Mouse (Mus musculus): ENCODE data around the gene Npcd. TPM values are rescaled to one million over a fixed set of nuclear protein-coding genes. Genes with fewer than 3 reads are reported as not detected.

Npcd gene
- polyA plus RNA-seq, 1 experiment from 2014 or later: not detected

DNA sequence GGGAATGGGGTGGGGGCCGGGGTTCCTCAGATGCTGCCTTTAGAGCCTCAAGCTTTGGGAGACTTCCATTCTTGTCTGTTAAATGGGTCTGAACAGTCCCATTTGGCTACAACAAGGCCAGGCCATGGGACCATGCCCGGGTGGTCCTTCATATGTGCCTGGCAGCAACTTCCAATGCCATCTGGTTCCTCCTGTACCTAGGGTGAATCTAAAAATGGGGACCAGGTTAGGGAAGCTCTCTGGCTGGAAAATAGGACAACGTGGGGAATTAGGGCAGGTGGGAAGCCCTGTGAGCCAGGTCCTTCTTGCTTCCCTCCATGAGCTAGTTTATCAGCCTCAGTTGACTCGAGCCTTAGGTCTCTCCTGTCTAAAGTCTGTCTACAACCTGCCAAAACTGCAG is 23.0 kb downstream of the Npcd start:
- ATAC-seq (ENCODE audit: low read depth): no peak
- WGBS: 66% methylated on average over 4 of the region's 4 CpGs

GRCm38 (mm10) chr15:79810061-79810460 is 24.0 kb downstream of the Npcd start:
- no peak for ATAC-seq (ENCODE audit: low read depth)
- Histone ChIP-seq H3K27ac (replicated peaks; ENCODE audit: low read depth, low read length) (no peak overlapping the region), H3K4me3 (ENCODE audit: low read depth, low read length) (no peak overlapping the region), H3K4me1 (ENCODE audit: control insufficient read depth, insufficient read depth, low read length) (peaks cover under 1% of the 10 kb centered on the region; the same call in 1 of the 2 replicates), H3K9ac (ENCODE audit: low read depth, low read length) (no peak overlapping the region), H3K4me2 (ENCODE audit: low read depth, low read length) (no peak overlapping the region), H3K27me3 (replicated peaks; ENCODE audit: control insufficient read depth, insufficient read depth, low read length) (peaks cover 27% of the 10 kb centered on the region), H3K36me3 (ENCODE audit: control insufficient read depth, insufficient read depth, low read length) (no peaks in the 10 kb centered on the region), H3K9me3 (ENCODE audit: control insufficient read depth, low read length) (no peaks in the 10 kb centered on the region)
- WGBS: 61% methylated on average over 2 of the region's 3 CpGs
- no peak for DNase-seq (ENCODE audit: low spot score)

More for the DNA sequence above, 23.0 kb downstream of the Npcd start:
- no peak for DNase-seq (ENCODE audit: low spot score)
- H3K4me2 ChIP-seq (ENCODE audit: low read depth, low read length): no peak overlapping the region
- H3K27ac ChIP-seq (replicated peaks; ENCODE audit: low read depth, low read length): no peak overlapping the region
- no peak overlapping the region for H3K9ac ChIP-seq (ENCODE audit: low read depth, low read length)
- H3K4me3 ChIP-seq (ENCODE audit: low read depth, low read length): no peak overlapping the region
- H3K36me3 ChIP-seq (ENCODE audit: control insufficient read depth, insufficient read depth, low read length): no peaks in the 10 kb centered on the region
- no peaks in the 10 kb centered on the region for H3K9me3 ChIP-seq (ENCODE audit: control insufficient read depth, low read length)
- H3K27me3 ChIP-seq (replicated peaks; ENCODE audit: control insufficient read depth, insufficient read depth, low read length): peaks cover 18% of the 10 kb centered on the region
- H3K4me1 ChIP-seq (ENCODE audit: control insufficient read depth, insufficient read depth, low read length): no peaks in the 10 kb centered on the region

GRCm38 (mm10) chr15:79808658-79809057 is 25.4 kb downstream of the Npcd start:
- Histone ChIP-seq H3K27me3 (replicated peaks; ENCODE audit: control insufficient read depth, insufficient read depth, low read length) (peaks cover 37% of the 10 kb centered on the region), H3K36me3 (ENCODE audit: control insufficient read depth, insufficient read depth, low read length) (no peaks in the 10 kb centered on the region), H3K4me1 (ENCODE audit: control insufficient read depth, insufficient read depth, low read length) (peaks cover 10% of the 10 kb centered on the region), H3K4me2 (ENCODE audit: low read depth, low read length) (no peak overlapping the region), H3K9ac (ENCODE audit: low read depth, low read length) (no peak overlapping the region), H3K4me3 (ENCODE audit: low read depth, low read length) (no peak overlapping the region), H3K9me3 (ENCODE audit: control insufficient read depth, low read length) (no peaks in the 10 kb centered on the region), H3K27ac (replicated peaks; ENCODE audit: low read depth, low read length) (no peak overlapping the region)
- ATAC-seq (ENCODE audit: low read depth) (no peak), DNase-seq (ENCODE audit: low spot score) (no peak)
- WGBS: 44% methylated on average over 5 of the region's 5 CpGs

DNA sequence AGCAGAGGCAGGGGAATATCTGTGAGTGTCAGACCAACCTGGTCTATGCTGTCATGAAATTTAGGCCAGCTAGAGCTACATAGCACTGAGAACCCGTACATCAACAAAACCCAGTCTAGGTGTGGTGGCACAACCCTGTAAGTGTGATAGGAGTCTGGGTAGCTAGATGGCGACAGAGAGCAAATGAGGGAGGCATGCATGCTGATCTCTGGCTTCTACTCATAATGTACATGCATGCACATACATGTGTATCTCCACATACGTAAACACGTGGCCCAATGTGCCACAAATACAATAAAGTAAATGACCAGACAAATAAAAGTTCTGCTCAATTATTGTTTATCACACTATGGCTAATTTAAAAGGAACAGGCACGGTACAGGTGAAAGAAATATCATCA is 25.9 kb downstream of the Npcd start:
- DNase-seq (ENCODE audit: low spot score) (peak; percentile 59), ATAC-seq (ENCODE audit: low read depth) (no peak)
- H3K27me3 ChIP-seq (replicated peaks; ENCODE audit: control insufficient read depth, insufficient read depth, low read length): peaks cover 43% of the 10 kb centered on the region
- no peak overlapping the region for H3K9ac ChIP-seq (ENCODE audit: low read depth, low read length)
- H3K36me3 ChIP-seq (ENCODE audit: control insufficient read depth, insufficient read depth, low read length): no peaks in the 10 kb centered on the region
- H3K4me2 ChIP-seq (ENCODE audit: low read depth, low read length): no peak overlapping the region
- peaks cover 10% of the 10 kb centered on the region for H3K4me1 ChIP-seq (ENCODE audit: control insufficient read depth, insufficient read depth, low read length)
- WGBS: 33% methylated on average over 5 of the region's 5 CpGs
- H3K4me3 ChIP-seq (ENCODE audit: low read depth, low read length): no peak overlapping the region
- H3K27ac ChIP-seq (replicated peaks; ENCODE audit: low read depth, low read length): no peak overlapping the region
- H3K9me3 ChIP-seq (ENCODE audit: control insufficient read depth, low read length): no peaks in the 10 kb centered on the region

DNA sequence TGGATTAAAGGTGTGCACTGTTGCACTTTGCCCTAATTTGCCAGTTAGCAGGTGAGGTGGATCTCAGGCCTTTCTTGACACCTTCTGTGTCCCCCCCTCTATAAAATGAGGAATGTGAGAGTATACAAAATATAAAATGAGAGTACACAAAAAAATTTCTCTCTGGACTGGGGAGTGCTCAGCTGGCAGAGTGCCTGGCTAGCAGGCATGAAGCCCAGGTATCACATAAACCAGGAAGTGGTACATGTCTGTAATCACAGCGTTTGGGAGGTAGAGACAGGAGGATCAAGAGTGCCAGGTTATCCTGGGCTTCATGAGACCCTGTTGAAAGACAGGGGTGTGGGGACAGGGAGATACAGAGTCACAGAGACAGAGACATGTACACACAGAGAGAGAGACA is 27.0 kb downstream of the Npcd start:
- Histone ChIP-seq H3K36me3 (ENCODE audit: control insufficient read depth, insufficient read depth, low read length) (no peaks in the 10 kb centered on the region), H3K4me2 (ENCODE audit: low read depth, low read length) (no peak overlapping the region), H3K4me3 (ENCODE audit: low read depth, low read length) (no peak overlapping the region), H3K9ac (ENCODE audit: low read depth, low read length) (no peak overlapping the region), H3K27me3 (replicated peaks; ENCODE audit: control insufficient read depth, insufficient read depth, low read length) (peaks cover 53% of the 10 kb centered on the region), H3K27ac (replicated peaks; ENCODE audit: low read depth, low read length) (no peak overlapping the region), H3K4me1 (ENCODE audit: control insufficient read depth, insufficient read depth, low read length) (peaks cover 10% of the 10 kb centered on the region), H3K9me3 (ENCODE audit: control insufficient read depth, low read length) (no peaks in the 10 kb centered on the region)
- no peak for ATAC-seq (ENCODE audit: low read depth)
- no peak for DNase-seq (ENCODE audit: low spot score)
- WGBS: 42% methylated on average over 1 of the region's 1 CpGs

DNA sequence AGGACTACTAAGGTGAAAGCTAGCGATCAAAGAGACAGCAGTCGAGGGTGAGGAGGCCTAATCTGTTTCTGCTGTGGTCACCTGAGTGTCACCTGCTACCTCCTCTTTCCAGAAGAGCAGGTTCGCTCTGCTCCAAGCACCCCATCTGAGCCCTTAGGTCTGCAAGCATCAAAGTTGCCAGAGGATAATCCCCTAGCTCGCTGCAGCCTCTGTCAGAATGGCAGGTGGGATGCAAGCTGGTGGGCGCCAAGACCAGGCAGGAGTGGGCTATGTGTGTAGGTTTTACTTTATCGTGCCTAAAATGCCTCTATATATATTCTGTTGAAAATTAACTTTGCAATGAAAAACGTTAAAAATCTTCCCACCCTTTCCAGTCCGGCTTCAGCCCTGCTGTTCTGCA is 28.8 kb downstream of the Npcd start:
- Histone ChIP-seq H3K27me3 (replicated peaks; ENCODE audit: control insufficient read depth, insufficient read depth, low read length) (peaks cover 60% of the 10 kb centered on the region), H3K4me1 (ENCODE audit: control insufficient read depth, insufficient read depth, low read length) (peaks cover 10% of the 10 kb centered on the region), H3K4me2 (ENCODE audit: low read depth, low read length) (peak overlapping the region; percentile 91; the same call in 1 of the 2 replicates), H3K27ac (replicated peaks; ENCODE audit: low read depth, low read length) (no peak overlapping the region), H3K36me3 (ENCODE audit: control insufficient read depth, insufficient read depth, low read length) (no peaks in the 10 kb centered on the region), H3K4me3 (ENCODE audit: low read depth, low read length) (peak overlapping the region; percentile 63; the same call in 1 of the 2 replicates), H3K9me3 (ENCODE audit: control insufficient read depth, low read length) (no peaks in the 10 kb centered on the region), H3K9ac (ENCODE audit: low read depth, low read length) (no peak overlapping the region)
- ATAC-seq (ENCODE audit: low read depth): no peak
- 13% methylated on average over 8 of the region's 8 CpGs for WGBS
- DNase-seq (ENCODE audit: low spot score): no peak

GRCm38 (mm10) chr15:79804352-79805071 is 29.5 kb downstream of the Npcd start, which contains the start of gene Nptxr:
TSS of gene Nptxr (minus strand) at chr15:79804766.
- peak; percentile 84 for ATAC-seq (ENCODE audit: low read depth)
- WGBS: 0% methylated on average over 18 of the region's 91 CpGs
- H3K27ac ChIP-seq (replicated peaks; ENCODE audit: low read depth, low read length): no peak within 1 kb of the TSS
- H3K4me2 ChIP-seq (ENCODE audit: low read depth, low read length): peak within 1 kb of the TSS; percentile 91
- H3K36me3 ChIP-seq (ENCODE audit: control insufficient read depth, insufficient read depth, low read length): no peaks in the 10 kb centered on the region
- H3K4me3 ChIP-seq (ENCODE audit: low read depth, low read length): peak within 1 kb of the TSS; percentile 63
- H3K9me3 ChIP-seq (ENCODE audit: control insufficient read depth, low read length): no peaks in the 10 kb centered on the region
- H3K9ac ChIP-seq (ENCODE audit: low read depth, low read length): peak within 1 kb of the TSS; percentile 71
- DNase-seq (ENCODE audit: low spot score): peak; percentile 67
- H3K27me3 ChIP-seq (replicated peaks; ENCODE audit: control insufficient read depth, insufficient read depth, low read length): peaks cover 60% of the 10 kb centered on the region
- H3K4me1 ChIP-seq (ENCODE audit: control insufficient read depth, insufficient read depth, low read length): peaks cover 10% of the 10 kb centered on the region

DNA sequence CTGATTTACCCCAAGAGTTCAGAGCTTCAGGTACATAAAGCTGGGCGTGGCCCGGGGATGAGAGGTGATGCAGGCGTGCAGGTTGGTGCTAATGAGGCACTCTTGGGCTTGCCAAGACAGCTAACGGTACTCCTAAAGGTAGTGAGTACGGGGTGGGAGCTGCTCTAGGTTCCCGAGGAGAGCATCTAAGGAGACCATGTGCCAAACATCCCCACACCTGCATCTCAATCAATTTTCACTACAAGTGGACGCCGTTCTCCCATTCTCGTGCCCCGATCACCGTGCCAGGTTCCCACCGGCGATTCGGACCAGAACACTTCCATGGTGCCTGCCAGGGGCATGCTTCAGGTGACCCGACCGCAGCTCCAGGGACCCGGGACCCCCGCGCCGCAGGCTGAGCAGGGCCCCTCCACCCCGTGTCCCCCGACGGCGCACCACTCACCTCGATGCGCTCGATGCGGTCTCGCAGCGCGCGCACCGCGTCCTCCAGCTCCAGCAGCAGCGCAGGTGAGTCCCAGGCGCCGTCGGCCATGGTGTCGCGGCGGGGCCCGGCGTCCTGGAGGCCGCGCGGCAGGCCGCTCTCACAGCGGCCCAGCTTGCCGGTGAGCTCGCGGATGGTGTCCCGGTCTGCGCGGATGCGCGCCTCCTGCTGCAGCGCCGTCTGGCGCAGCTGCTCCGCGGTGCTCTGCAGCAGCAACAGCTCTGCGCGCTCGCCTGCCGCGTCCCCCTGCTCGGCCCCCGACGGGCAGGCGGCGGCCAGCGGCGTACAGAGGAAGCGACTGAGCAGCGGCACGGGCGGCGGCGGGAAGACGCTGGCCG is 30.3 kb downstream of the Npcd start:
- Histone ChIP-seq H3K9me3 (ENCODE audit: control insufficient read depth, low read length) (no peaks in the 10 kb centered on the region), H3K36me3 (ENCODE audit: control insufficient read depth, insufficient read depth, low read length) (no peaks in the 10 kb centered on the region), H3K4me2 (ENCODE audit: low read depth, low read length) (peak overlapping the region; percentile 91), H3K27ac (replicated peaks; ENCODE audit: low read depth, low read length) (no peak overlapping the region), H3K27me3 (replicated peaks; ENCODE audit: control insufficient read depth, insufficient read depth, low read length) (peaks cover 56% of the 10 kb centered on the region), H3K4me3 (ENCODE audit: low read depth, low read length) (peak overlapping the region; percentile 63), H3K9ac (ENCODE audit: low read depth, low read length) (peak overlapping the region; percentile 71), H3K4me1 (ENCODE audit: control insufficient read depth, insufficient read depth, low read length) (peaks cover 10% of the 10 kb centered on the region)
- 10% methylated on average over 41 of the region's 81 CpGs for WGBS
- ATAC-seq (ENCODE audit: low read depth): peak; percentile 53
- DNase-seq (ENCODE audit: low spot score): peak; percentile 59

All from embryonic facial prominence, embryonic 14.5 days (tissue).